Mouse (Mus musculus) hindbrain, embryonic 15.5 days (tissue): Measurements from ENCODE around the gene Clk2. TPM values are rescaled to one million over a fixed set of nuclear protein-coding genes. Genes with fewer than 3 reads are reported as not detected.

Source experiments
- ATAC-seq: fragments of 200-750 bp; cut with Nextera tagmentation; 2 replicates; pipeline ENCODE4 v1.8.0; 2017; ENCODE audit warnings: low read depth, moderate number of reproducible peaks, moderate TSS enrichment; ENCODE audit not compliant: low FRiP score
- H3K27ac ChIP-seq: fragments of 300-500 bp; sonication (generic); replicated peaks from 2 replicates; pipeline ENCODE4 v1.5.1; 2015; ENCODE audit warnings: mild to moderate bottlenecking, inconsistent platforms
- H3K27me3 ChIP-seq: fragments of 300-500 bp; sonication (generic); 2 replicates; pipeline ENCODE4 v1.6.1; 2015; ENCODE audit warnings: control low read depth, inconsistent platforms
- H3K36me3 ChIP-seq: fragments of 300-500 bp; sonication (generic); 2 replicates; pipeline ENCODE4 v1.6.1; 2015; ENCODE audit warnings: control low read depth, inconsistent platforms
- H3K4me1 ChIP-seq: fragments of 300-500 bp; sonication (generic); replicated peaks from 2 replicates; pipeline ENCODE4 v1.6.1; 2015; ENCODE audit warnings: control low read depth, inconsistent platforms
- H3K4me2 ChIP-seq: fragments of 300-500 bp; sonication (generic); 2 replicates; pipeline ENCODE4 v1.6.1; 2015; ENCODE audit warnings: moderate library complexity, mild to moderate bottlenecking, inconsistent platforms
- H3K4me3 ChIP-seq: fragments of 300-500 bp; sonication (generic); 2 replicates; pipeline ENCODE4 v1.5.1; 2015; ENCODE audit warnings: mild to moderate bottlenecking, inconsistent platforms
- H3K9ac ChIP-seq: fragments of 300-500 bp; sonication (generic); 2 replicates; pipeline ENCODE4 v1.6.1; 2015; ENCODE audit warnings: inconsistent platforms
- H3K9me3 ChIP-seq: fragments of 300-500 bp; sonication (generic); 2 replicates; pipeline ENCODE4 v1.6.1; 2016; ENCODE audit warnings: control low read depth, inconsistent platforms
- WGBS: fragments of 180-500 bp; shearing (Covaris S2); methylation state at CpG from one replicate; pipeline ENCODE4 v1.1.7; 2015; 5-methylcytosine and 5-hydroxymethylcytosine counted together
- polyA plus RNA-seq: library from polyadenylated mRNA; unstranded; fragments of >200 nt; fragmentation: Nextera tagmentation; extraction: Ambion mirVana; gene quantifications from 2 replicates; pipeline ENCODE4 v1.2.1, GENCODE M21; 2015

Clk2 gene
- polyA plus RNA-seq, result 20.0 and 22.6 TPM in 2 replicates

DNA sequence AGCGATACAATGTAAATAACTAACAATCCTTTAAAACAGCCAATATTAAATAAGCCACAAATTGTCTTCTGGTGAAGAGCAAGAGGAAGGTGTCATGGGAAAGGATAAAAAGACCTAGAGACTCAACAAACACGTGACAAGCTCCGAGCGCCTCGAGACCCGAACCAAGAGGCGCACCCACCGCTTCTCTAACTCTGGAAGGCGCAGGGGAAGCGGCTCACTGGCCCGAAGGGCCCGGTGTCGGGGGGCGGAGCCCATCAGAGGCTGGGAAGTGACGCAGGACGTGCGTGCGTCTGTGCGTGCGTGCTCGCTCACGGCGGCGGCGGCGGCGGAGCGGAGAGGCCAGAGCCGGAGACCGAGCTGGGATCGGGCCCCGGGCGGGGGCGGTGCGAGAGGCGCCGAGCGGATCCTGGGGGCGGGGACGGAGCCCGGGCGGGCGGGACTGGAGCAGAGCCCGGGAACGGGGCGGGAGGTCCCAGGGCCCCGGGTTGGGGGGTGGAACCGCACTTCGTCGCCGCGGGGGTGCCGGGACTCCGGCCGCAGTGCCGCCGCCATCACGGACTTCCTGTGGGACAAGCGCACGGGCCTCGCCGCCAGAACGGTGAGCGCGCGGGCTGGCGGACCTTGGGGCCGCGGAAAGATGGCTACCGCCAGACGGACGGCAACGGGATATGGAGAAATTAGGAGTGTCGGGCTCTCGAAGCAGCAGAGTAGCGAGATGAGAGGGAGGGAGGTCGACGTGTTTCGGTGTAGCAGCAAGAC is at the start of gene Clk2:
Gene Clk2 (plus strand): TSS at position 290 of the 762 bp plus-strand sequence.
- peaks cover 33% of the 10 kb centered on the region for H3K4me1 ChIP-seq
- H3K36me3 ChIP-seq, result peaks cover 21% of the 10 kb centered on the region
- peak within 1 kb of the TSS; percentile 93 for H3K27ac ChIP-seq
- no peaks in the 10 kb centered on the region for H3K27me3 ChIP-seq
- peak within 1 kb of the TSS; percentile 89 for H3K9ac ChIP-seq
- under 1% methylated on average over 69 of the region's 79 CpGs for WGBS
- H3K4me2 ChIP-seq, result peak within 1 kb of the TSS; percentile 64
- peak; percentile 96 for ATAC-seq
- no peaks in the 10 kb centered on the region for H3K9me3 ChIP-seq
- H3K4me3 ChIP-seq, result peak within 1 kb of the TSS; percentile 82

DNA sequence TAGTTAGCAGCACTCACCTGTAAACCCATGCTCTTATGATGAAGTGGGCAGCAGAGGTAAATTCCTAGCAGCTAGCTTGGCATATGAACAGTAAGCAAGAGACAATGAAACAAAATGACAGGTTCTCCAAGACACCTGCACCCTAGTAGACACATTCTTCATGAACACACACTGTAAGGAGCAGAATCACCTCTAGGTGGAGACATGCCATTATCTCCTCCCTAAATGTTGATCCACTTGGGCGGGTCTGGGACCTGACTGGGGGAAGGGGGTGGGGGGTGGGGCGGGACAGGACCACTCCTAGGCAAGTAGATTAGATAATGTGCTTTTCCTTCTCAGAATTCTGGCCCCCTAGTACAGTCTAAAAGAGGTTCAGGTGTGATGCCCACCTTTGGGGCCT is 49.1 kb upstream of the Clk2 start:
- no peaks in the 10 kb centered on the region for H3K27me3 ChIP-seq
- no peaks in the 10 kb centered on the region for H3K9me3 ChIP-seq
- no peak overlapping the region for H3K27ac ChIP-seq
- H3K4me1 ChIP-seq, result no peaks in the 10 kb centered on the region
- WGBS, result 14% methylated on average over 2 of the region's 2 CpGs
- no peak overlapping the region for H3K4me2 ChIP-seq
- no peak overlapping the region for H3K4me3 ChIP-seq
- no peak for ATAC-seq
- no peak overlapping the region for H3K9ac ChIP-seq
- H3K36me3 ChIP-seq, result no peaks in the 10 kb centered on the region

DNA sequence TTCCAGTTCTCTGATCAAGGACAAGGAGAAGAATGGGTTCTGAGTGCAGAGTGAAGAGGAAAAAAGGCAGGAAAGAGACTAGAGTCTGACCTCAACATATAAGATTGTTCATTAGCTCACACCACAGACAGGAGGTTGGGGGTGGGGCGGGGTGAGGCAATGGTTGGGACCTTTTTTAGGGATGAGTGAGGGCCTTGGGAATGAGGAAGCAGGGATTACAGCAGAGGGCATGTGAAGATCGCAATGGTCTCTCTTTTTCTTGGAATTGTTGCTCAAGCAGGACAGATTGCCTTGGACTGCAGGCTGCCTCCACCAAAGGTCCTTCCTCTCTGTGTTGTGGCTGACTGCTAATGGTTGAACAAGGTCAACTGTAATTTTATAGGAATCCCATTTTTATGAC is 41.3 kb upstream of the Clk2 start:
- no peak for ATAC-seq
- no peaks in the 10 kb centered on the region for H3K27me3 ChIP-seq

DNA sequence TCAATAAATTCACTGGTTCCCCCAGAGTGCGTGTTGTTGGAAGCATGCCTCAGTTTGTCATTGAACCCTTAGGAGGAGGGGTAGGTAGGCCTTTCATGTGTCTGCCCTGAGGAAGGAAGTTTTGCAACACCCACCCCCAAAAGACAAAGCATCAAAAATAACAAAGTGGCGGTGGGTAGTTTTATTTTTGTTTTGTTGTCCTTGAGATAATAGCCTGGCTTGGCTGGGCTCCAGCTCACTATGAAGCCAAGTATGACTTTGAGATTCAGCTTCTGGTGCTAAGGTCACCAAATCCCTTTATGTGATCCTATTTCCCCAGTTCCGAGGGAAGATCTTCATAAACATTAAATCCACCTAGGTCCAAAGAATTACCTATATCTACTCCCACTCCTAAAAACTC is 40.4 kb upstream of the Clk2 start:
- no peak for ATAC-seq
- H3K27me3 ChIP-seq, result no peaks in the 10 kb centered on the region
- no peaks in the 10 kb centered on the region for H3K36me3 ChIP-seq
- 76% methylated on average over 3 of the region's 3 CpGs for WGBS
- H3K4me1 ChIP-seq, result no peaks in the 10 kb centered on the region
- no peak overlapping the region for H3K9ac ChIP-seq
- H3K27ac ChIP-seq, result no peak overlapping the region
- H3K4me2 ChIP-seq, result no peak overlapping the region
- no peak overlapping the region for H3K4me3 ChIP-seq
- H3K9me3 ChIP-seq, result no peaks in the 10 kb centered on the region

More for the DNA sequence above, 41.3 kb upstream of the Clk2 start:
- Histone ChIP-seq H3K4me2 (no peak overlapping the region), H3K4me3 (no peak overlapping the region), H3K9me3 (no peaks in the 10 kb centered on the region), H3K27ac (no peak overlapping the region), H3K9ac (no peak overlapping the region), H3K4me1 (no peaks in the 10 kb centered on the region), H3K36me3 (no peaks in the 10 kb centered on the region)
- 90% methylated on average over 2 of the region's 2 CpGs for WGBS

DNA sequence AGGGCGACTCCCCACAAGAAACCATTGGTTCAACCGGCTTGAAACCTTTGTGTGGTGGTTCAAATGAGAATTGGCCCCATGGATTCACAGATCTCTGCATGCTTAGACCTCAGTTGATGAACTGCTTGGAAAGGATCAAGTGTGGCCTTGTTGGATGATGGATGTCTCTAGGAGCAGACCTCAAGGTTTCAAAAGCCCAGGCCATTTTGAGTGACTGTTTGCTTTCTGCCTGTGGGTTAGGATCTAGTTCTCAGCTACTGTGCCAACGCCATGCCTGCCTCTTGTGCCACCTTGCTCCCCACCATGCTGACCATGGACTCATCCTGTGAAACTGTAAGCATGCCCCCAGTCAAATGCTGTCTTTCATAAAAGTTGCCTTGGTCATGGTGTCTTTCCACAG is 38.6 kb upstream of the Clk2 start:
- ATAC-seq, result no peak
- Histone ChIP-seq H3K27me3 (no peaks in the 10 kb centered on the region), H3K4me3 (no peak overlapping the region), H3K4me2 (no peak overlapping the region), H3K9me3 (no peaks in the 10 kb centered on the region), H3K27ac (no peak overlapping the region), H3K9ac (no peak overlapping the region), H3K4me1 (no peaks in the 10 kb centered on the region), H3K36me3 (no peaks in the 10 kb centered on the region)
- WGBS, result 91% methylated on average over 3 of the region's 3 CpGs

DNA sequence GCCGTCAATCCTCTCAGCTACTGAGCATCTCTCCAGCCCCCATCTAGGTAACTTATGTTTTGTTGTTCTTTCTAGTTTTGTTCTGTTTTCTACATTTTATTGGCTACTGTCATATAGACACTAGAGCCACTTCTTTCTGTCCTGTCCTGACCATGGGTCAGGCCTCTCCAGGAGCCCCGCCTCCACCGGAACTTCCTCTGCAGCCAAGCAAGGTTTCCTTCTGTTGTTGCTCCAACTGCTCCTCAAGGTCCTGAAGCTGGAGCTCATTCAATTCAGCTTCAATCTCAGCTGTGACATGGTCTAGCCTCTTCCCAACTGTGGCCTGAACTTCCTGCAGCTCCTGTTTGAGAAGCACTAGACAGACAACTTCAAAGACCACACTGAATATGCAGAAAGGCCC is 34.7 kb upstream of the Clk2 start:
- 95% methylated on average over 3 of the region's 3 CpGs for WGBS
- Histone ChIP-seq H3K9me3 (no peaks in the 10 kb centered on the region), H3K27me3 (no peaks in the 10 kb centered on the region), H3K36me3 (no peaks in the 10 kb centered on the region), H3K4me3 (no peak overlapping the region), H3K4me2 (no peak overlapping the region), H3K9ac (no peak overlapping the region), H3K4me1 (peaks cover 5% of the 10 kb centered on the region), H3K27ac (no peak overlapping the region)
- ATAC-seq, result no peak

DNA sequence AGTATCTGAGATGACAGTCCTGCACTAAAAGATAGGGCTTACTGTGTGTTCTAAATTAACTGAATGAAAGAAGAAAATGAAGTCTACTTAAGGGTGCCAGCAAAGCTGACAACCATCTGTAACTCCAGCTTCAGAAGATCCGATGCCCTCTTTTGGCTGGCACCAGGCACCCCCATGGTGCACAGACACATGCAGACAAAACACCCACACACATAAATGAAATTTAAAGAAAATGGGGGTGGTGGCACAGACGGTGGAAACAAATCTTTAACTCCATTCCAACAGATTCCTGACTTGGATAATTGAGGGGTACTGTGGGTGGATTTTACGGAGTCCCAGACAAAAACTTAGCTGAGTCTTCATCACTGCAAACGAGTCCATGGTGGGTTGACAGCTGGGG is 32.8 kb upstream of the Clk2 start:
- no peaks in the 10 kb centered on the region for H3K36me3 ChIP-seq
- H3K4me3 ChIP-seq, result peak overlapping the region; percentile 39
- ATAC-seq, result no peak
- no peaks in the 10 kb centered on the region for H3K9me3 ChIP-seq
- peak overlapping the region; percentile 48; the same call in 1 of the 2 replicates for H3K9ac ChIP-seq
- H3K27ac ChIP-seq, result no peak overlapping the region
- H3K4me1 ChIP-seq, result peaks cover 5% of the 10 kb centered on the region
- no peaks in the 10 kb centered on the region for H3K27me3 ChIP-seq
- peak overlapping the region; percentile 71 for H3K4me2 ChIP-seq
- WGBS, result 38% methylated on average over 4 of the region's 4 CpGs

DNA sequence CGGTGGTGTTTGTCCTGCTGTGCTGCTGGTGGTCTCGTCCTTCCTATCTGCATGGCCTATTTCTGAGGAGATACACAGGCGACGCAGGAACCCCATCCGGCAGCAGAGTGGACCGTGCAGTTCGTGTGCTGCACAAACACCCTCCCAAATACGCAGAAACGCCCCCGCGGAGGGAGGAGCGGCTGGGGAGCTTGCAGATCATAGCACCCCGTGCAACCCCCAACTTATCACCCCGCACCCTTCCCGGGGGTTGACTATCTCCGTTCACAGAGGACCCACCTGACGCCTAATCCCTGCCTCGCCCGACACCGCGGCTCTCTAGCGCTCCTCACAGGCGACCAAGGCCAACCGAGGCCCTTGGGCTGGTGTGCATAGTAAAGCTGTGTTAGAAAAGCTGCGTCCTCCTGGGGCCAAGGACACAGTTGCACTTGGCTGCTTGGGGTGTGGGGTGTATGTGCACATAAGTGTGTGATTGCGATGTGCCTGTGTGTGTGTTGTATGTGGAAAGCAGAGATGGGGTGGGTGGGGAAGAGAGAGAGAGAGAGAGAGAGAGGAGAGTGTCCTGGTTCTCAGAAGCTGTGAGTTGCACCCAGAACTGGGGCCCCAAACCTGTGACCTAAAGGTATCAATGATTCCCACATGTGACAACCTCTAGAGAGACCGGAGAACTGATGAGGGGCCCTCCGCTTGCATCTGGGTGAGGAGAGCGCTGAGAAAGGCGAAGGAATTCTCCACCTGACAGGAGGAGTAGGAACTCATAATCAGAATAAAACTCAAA is 32.1 kb upstream of the Clk2 start:
- no peaks in the 10 kb centered on the region for H3K27me3 ChIP-seq
- peak overlapping the region; percentile 48 for H3K9ac ChIP-seq
- peak overlapping the region; percentile 39 for H3K4me3 ChIP-seq
- H3K36me3 ChIP-seq, result no peaks in the 10 kb centered on the region
- no peaks in the 10 kb centered on the region for H3K9me3 ChIP-seq
- peak; percentile 61 for ATAC-seq
- H3K27ac ChIP-seq, result no peak overlapping the region
- WGBS, result 17% methylated on average over 30 of the region's 30 CpGs
- H3K4me1 ChIP-seq, result peaks cover 5% of the 10 kb centered on the region
- peak overlapping the region; percentile 71 for H3K4me2 ChIP-seq

DNA sequence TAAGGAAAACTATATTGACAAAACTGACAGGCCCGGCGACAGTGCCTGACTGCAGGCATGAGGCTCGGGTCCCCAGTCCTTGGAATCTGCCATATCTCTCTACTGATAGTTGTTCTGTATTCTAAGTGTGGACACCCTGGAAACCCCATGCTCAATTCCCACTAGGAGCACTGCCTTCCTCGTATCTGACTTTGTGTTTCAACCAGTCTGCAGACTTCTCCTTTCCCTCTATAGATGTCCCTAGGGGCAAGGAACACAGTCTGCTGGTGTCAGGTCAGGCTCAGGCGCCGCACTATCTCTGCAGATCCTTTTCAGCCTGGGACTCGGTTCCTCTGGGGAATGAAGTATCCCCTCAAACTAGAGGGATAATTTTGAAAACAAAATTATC is 31.5 kb upstream of the Clk2 start:
- Histone ChIP-seq H3K4me2 (no peak overlapping the region), H3K4me1 (peaks cover 5% of the 10 kb centered on the region), H3K36me3 (no peaks in the 10 kb centered on the region), H3K4me3 (no peak overlapping the region), H3K27me3 (no peaks in the 10 kb centered on the region), H3K9me3 (no peaks in the 10 kb centered on the region), H3K9ac (no peak overlapping the region), H3K27ac (no peak overlapping the region)
- no peak for ATAC-seq
- WGBS, result 79% methylated on average over 7 of the region's 7 CpGs

DNA sequence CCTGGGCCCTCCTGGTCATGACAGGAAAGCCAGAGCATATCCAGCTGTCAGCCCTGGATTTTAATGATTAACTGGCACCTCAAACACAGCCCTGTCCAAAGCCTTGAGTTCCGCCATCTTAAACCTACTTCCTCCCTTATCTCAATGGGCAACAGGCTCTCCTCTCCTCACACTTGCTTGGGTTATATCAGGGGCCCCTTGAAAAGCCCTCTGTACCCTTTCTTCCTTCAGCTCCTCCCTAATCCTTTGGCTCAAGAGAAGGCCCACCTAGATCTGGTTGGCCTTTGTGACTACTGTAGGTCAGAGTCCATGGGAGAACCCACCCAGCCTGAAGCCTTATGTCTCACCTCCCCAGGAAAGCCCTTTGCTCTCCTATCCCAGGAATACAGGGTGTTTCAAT is 30.8 kb upstream of the Clk2 start:
- WGBS, result 95% methylated on average over 1 of the region's 1 CpGs
- H3K9me3 ChIP-seq, result no peaks in the 10 kb centered on the region

DNA sequence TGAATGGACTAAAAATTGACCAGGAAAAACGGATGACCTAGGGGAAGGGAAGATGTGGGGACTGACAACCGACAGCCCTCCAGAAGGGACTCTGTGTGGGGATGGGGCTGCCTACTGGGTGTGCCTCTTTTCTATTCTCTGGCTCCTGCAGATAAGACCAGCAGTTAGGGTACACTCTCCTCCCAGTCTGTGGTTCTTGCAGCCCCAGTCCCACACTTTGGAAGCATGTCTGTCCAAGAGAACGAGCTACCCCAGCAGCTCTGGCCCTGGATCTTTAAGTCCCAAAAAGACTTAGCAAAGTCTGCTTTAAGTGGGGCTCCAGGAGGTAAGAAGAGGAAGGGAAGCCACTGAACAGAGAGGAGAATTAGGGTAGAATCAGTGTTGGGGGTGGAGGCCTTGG is 28.6 kb upstream of the Clk2 start, which contains the start of gene Pklr:
Gene Pklr (plus strand): TSS at position 185 of the 400 bp plus-strand sequence.
- Histone ChIP-seq H3K27me3 (no peaks in the 10 kb centered on the region), H3K27ac (no peak within 1 kb of the TSS), H3K9ac (no peak within 1 kb of the TSS), H3K4me3 (no peak within 1 kb of the TSS), H3K4me1 (peaks cover 5% of the 10 kb centered on the region), H3K9me3 (no peaks in the 10 kb centered on the region), H3K36me3 (no peaks in the 10 kb centered on the region), H3K4me2 (no peak within 1 kb of the TSS)
- 60% methylated on average over 3 of the region's 3 CpGs for WGBS
- no peak for ATAC-seq

More for the DNA sequence above, 30.8 kb upstream of the Clk2 start:
- Histone ChIP-seq H3K27ac (no peak overlapping the region), H3K4me2 (no peak overlapping the region), H3K4me1 (peaks cover 5% of the 10 kb centered on the region), H3K9ac (no peak overlapping the region), H3K4me3 (no peak overlapping the region), H3K36me3 (no peaks in the 10 kb centered on the region), H3K27me3 (no peaks in the 10 kb centered on the region)
- no peak for ATAC-seq

DNA sequence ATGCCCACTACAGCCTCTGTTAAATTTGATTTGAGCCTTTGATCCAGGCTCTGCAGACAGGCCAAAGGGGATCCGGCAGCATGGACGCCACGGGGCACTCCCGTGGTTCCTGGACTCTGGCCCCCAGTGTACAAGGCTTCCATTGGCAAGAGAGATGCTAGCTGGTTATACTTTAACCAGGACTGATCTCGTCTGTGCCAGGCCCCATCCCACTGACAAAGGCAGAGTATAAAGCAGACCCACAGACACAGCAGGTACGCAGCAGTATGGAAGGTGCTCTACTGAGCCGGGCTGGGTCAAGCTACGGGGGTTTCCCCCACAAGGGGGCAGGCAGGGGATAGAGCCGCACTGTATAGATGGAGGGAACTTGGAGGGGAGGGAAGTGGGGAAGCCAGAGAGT is 28.2 kb upstream of the Clk2 start:
- ATAC-seq, result no peak
- no peak overlapping the region for H3K4me2 ChIP-seq
- no peaks in the 10 kb centered on the region for H3K36me3 ChIP-seq
- H3K9ac ChIP-seq, result no peak overlapping the region
- H3K4me1 ChIP-seq, result peaks cover 5% of the 10 kb centered on the region
- no peak overlapping the region for H3K4me3 ChIP-seq
- 33% methylated on average over 9 of the region's 9 CpGs for WGBS
- no peaks in the 10 kb centered on the region for H3K9me3 ChIP-seq
- H3K27ac ChIP-seq, result no peak overlapping the region
- no peaks in the 10 kb centered on the region for H3K27me3 ChIP-seq
